Mouse (Mus musculus): ENCODE measurements around the gene 4930455H04Rik.

DNA sequence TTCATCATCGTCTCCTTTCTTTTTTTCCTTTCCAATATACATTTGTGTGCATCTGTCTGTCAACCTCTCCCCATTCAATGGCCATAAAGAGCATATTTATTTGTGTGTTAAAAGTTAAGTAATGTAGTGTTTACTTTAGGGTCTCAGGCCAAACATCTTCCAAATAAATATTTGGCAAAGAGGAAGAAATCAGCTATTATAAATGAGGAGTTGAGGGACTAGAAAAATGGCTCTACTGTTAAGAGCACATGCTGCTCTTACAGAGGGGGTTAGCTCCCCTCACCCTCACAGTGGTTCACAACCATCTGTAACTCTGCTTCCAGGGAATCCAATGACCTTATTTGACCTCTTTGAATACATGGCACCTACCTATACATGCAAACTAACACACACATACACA lies 34.9 kb upstream of the 4930455H04Rik start:
- TF ChIP-seq POLR2A (IDR thresholded peaks at IDR 0.05; ENCODE audit: insufficient read depth, low read depth, low read length) (no peak), CTCF (IDR thresholded peaks at IDR 0.05; ENCODE audit: insufficient read depth, low read depth, low read length) (no peak)
